Mouse (Mus musculus): ENCODE data around the gene Otogl. TPM values are rescaled to one million over a fixed set of nuclear protein-coding genes. Genes with fewer than 3 reads are reported as not detected.

Gene Otogl
- polyA plus RNA-seq, 1 experiment from 2014 or later, result 0.11 TPM

DNA sequence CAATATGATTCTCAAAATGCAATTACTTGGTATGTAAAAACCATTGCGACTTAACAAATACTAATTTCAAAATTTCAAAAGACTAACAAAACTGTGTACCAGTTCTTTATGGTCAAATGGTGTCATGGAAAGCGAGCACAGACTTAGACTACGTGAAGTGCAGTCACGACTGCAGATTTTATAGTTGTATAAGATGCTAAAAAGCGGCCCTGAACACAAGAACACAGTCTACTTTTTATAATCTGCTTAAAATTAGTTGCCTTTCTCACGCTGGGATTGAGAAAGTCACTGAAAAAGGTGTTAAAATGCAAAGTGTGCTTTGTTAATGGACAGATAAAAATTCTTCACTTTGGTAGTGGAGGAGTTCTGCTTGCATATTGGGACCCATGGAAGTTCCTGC, 174.2 kb downstream of the Otogl start:
- H3K9ac ChIP-seq, result no peak overlapping the region

GRCm38 (mm10) chr10:107735448-107735847, 176.5 kb downstream of the Otogl start:
- no peaks in the 10 kb centered on the region for H3K36me3 ChIP-seq

More for the DNA sequence above, 174.2 kb downstream of the Otogl start:
- H3K4me2 ChIP-seq, result no peak overlapping the region
- no peaks in the 10 kb centered on the region for H3K4me1 ChIP-seq
- no peaks in the 10 kb centered on the region for H3K9me3 ChIP-seq
- no peak overlapping the region for H3K4me3 ChIP-seq
- H3K27me3 ChIP-seq (replicated peaks), result no peaks in the 10 kb centered on the region
- no peak overlapping the region for H3K27ac ChIP-seq (replicated peaks)
- ATAC-seq (ENCODE audit: extremely low read depth, insufficient number of reproducible peaks, low FRiP score, low TSS enrichment), result no peak
- H3K36me3 ChIP-seq, result no peaks in the 10 kb centered on the region
- WGBS, result 75% methylated on average over 6 of the region's 6 CpGs

DNA sequence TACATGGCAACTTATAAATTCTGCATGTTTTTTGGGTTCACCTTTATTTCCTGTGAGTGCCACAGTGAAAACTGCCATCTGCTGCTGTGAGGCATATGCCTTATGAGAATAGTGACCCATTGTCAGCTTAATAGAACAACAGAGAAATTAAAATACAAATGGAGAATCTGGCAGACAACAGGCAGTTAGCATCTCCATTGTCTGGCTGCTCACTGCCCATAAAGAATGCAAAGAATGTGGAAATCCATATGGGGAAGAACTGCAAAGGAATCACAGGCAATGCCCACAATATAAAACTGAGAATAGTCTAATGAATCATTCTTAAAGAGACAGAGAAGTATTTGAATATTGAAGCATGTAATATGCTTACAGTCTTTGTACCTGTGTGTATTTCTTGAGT, 177.6 kb downstream of the Otogl start:
- Histone ChIP-seq H3K27me3 (replicated peaks) (no peaks in the 10 kb centered on the region), H3K27ac (replicated peaks) (no peak overlapping the region), H3K4me2 (no peak overlapping the region), H3K36me3 (no peaks in the 10 kb centered on the region), H3K4me1 (no peaks in the 10 kb centered on the region), H3K9ac (no peak overlapping the region), H3K9me3 (no peaks in the 10 kb centered on the region), H3K4me3 (no peak overlapping the region)
- no peak for ATAC-seq (ENCODE audit: extremely low read depth, insufficient number of reproducible peaks, low FRiP score, low TSS enrichment)

More at GRCm38 (mm10) chr10:107735448-107735847, 176.5 kb downstream of the Otogl start:
- H3K4me2 ChIP-seq, result no peak overlapping the region
- 73% methylated on average over 7 of the region's 7 CpGs for WGBS
- no peaks in the 10 kb centered on the region for H3K4me1 ChIP-seq
- H3K9me3 ChIP-seq, result no peaks in the 10 kb centered on the region
- no peak overlapping the region for H3K9ac ChIP-seq
- H3K27ac ChIP-seq (replicated peaks), result no peak overlapping the region
- H3K4me3 ChIP-seq, result no peak overlapping the region
- H3K27me3 ChIP-seq (replicated peaks), result no peaks in the 10 kb centered on the region
- no peak for ATAC-seq (ENCODE audit: extremely low read depth, insufficient number of reproducible peaks, low FRiP score, low TSS enrichment)

GRCm38 (mm10) chr10:107725631-107726030, 186.3 kb downstream of the Otogl start:
- WGBS, result 32% methylated on average over 7 of the region's 7 CpGs
- no peak for ATAC-seq (ENCODE audit: extremely low read depth, insufficient number of reproducible peaks, low FRiP score, low TSS enrichment)
- H3K9me3 ChIP-seq, result no peaks in the 10 kb centered on the region
- H3K4me1 ChIP-seq, result peaks cover 3% of the 10 kb centered on the region
- H3K27ac ChIP-seq (replicated peaks), result no peak overlapping the region
- H3K36me3 ChIP-seq, result no peaks in the 10 kb centered on the region
- H3K4me2 ChIP-seq, result no peak overlapping the region
- no peak overlapping the region for H3K9ac ChIP-seq
- no peak overlapping the region for H3K4me3 ChIP-seq
- H3K27me3 ChIP-seq (replicated peaks), result no peaks in the 10 kb centered on the region

GRCm38 (mm10) chr10:107719806-107720205, 192.1 kb downstream of the Otogl start, which contains the start of gene Ptprq:
Ptprq (minus strand) TSS chr10:107720051.
- ATAC-seq (ENCODE audit: extremely low read depth, insufficient number of reproducible peaks, low FRiP score, low TSS enrichment), result no peak
- no peaks in the 10 kb centered on the region for H3K27me3 ChIP-seq (replicated peaks)
- no peaks in the 10 kb centered on the region for H3K4me1 ChIP-seq
- H3K27ac ChIP-seq (replicated peaks), result no peak within 1 kb of the TSS
- WGBS, result 69% methylated on average over 1 of the region's 1 CpGs
- H3K4me3 ChIP-seq, result no peak within 1 kb of the TSS
- H3K36me3 ChIP-seq, result no peaks in the 10 kb centered on the region
- no peaks in the 10 kb centered on the region for H3K9me3 ChIP-seq
- H3K9ac ChIP-seq, result no peak within 1 kb of the TSS
- H3K4me2 ChIP-seq, result no peak within 1 kb of the TSS

Other genes with a start within 250 kb of the Otogl start
- 0.01 and 0.07 TPM in 2 replicates for gene Ptprq, start 192.1 kb downstream of the Otogl start, polyA plus RNA-seq (2015; fragmentation: Nextera tagmentation; extraction: Ambion mirVana)